19 mouse cellular contexts compared by ENCODE assay signal in the genomic region with DNA sequence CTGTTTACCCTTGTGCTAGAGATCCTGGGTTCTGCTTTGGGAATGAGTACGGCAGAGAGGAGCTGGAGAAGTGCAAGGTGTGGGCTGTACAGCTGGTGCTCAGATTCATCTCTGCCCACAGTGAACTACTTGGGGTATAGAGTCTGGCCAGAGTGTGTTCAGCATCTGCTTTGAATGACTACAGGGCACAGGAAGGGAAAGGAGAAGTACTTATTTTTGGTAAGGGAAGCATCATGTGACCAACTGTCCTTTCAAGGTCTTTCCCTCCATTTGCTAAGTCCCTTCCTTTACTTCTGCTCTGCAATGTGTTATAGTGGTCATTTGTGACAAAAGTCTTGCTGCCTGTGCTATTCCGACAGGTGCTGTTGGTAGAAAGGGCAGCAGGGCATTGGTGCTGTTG. TPM values are rescaled to one million over a fixed set of nuclear protein-coding genes. Genes with fewer than 3 reads are reported as not detected.
DNase-seq lines count a peak whose midpoint lies in the region; ATAC-seq and TF ChIP-seq lines count a peak whose summit lies in the region.
"Had no signal": no experiment of that assay in that cellular context is flagged by ENCODE, and none has a peak within 500 bp of the region (broad histone marks: within the 10 kb centered on the region; RNA-seq: fewer than 3 reads in every experiment).

No protein-coding gene starts in this region.

- no peak overlapping the region for H3K4me3 ChIP-seq in bone marrow, adult 2 months (replicated peaks; ENCODE audit: control insufficient read depth, low read depth, low read length)
- H3K4me3 ChIP-seq in macrophage (ENCODE audit: inconsistent target), result no peak overlapping the region
- H3K4me3 ChIP-seq in hindbrain, embryonic 14.5 days (replicated peaks; ENCODE audit: low read length), result no peak overlapping the region
- H3K4me3 ChIP-seq: gastrocnemius, adult 2 months; limb, embryonic 10.5 days had no signal

- peaks cover 77% of the 10 kb centered on the region for H3K79me2 ChIP-seq in macrophage (ENCODE audit: inconsistent target)

- DNase-seq in layer of hippocampus, adult 9-11 months, result peak; percentile 30
- no peak for DNase-seq in layer of hippocampus, adult 11-12 months (ENCODE audit: low spot score)
- peak; percentile 85 for DNase-seq in 416B (ENCODE audit: low read depth)
- DNase-seq in thymus, postnatal 25 days, result no peak
- no peak for DNase-seq in lung, adult 18-20 months
- DNase-seq in hindbrain, embryonic 14.5 days (ENCODE audit: low spot score), result no peak
- DNase-seq: adrenal gland, adult 8-10 months; cerebellum, adult 9-10 months; embryo, embryonic 11 days; gastrocnemius, adult 2 months; lung, embryonic 14.5 days; spleen, adult 18-20 months had no signal

- TF ChIP-seq CTCF in bone marrow, adult 2 months (IDR thresholded peaks at IDR 0.05; ENCODE audit: control insufficient read depth, insufficient read depth, low read length), result no peak

- peaks cover 53% of the 10 kb centered on the region for H3K36me3 ChIP-seq in macrophage (ENCODE audit: inconsistent target)
- peaks cover 96% of the 10 kb centered on the region for H3K36me3 ChIP-seq in hindbrain, embryonic 14.5 days (replicated peaks; ENCODE audit: control insufficient read depth, insufficient read depth)

- peak overlapping the region; percentile 60; the same call in 1 of the 2 replicates for H3K27ac ChIP-seq in bone marrow, adult 2 months (ENCODE audit: control insufficient read depth, insufficient read depth, low read depth, low read length, poor library complexity)
- peak overlapping the region; percentile 90 for H3K27ac ChIP-seq in macrophage
- no peak overlapping the region for H3K27ac ChIP-seq in hindbrain, embryonic 14.5 days
- H3K27ac ChIP-seq: gastrocnemius, adult 2 months; limb, embryonic 10.5 days had no signal

- no peak for ATAC-seq in hindbrain, embryonic 14.5 days (ENCODE audit: low FRiP score)
- ATAC-seq: forebrain, embryonic 14.5 days had no signal

- TF ChIP-seq POLR2A in bone marrow, adult 2 months (IDR thresholded peaks at IDR 0.05; ENCODE audit: borderline replicate concordance, control insufficient read depth, low read depth, low read length), result no peak

- H3K4me2 ChIP-seq in hindbrain, embryonic 14.5 days (replicated peaks), result no peak overlapping the region
- H3K4me2 ChIP-seq: lung, embryonic 14.5 days had no signal

- 23% methylated on average over 2 of the region's 2 CpGs for WGBS in bone marrow, adult 2 months
- WGBS in macrophage (ENCODE audit: missing documents), result 3% methylated on average over 2 of the region's 2 CpGs
- WGBS in hindbrain, embryonic 14.5 days, result 90% methylated on average over 2 of the region's 2 CpGs

- H3K9ac ChIP-seq in hindbrain, embryonic 14.5 days, result no peak overlapping the region
- H3K9ac ChIP-seq: lung, embryonic 14.5 days had no signal

- peaks cover 5% of the 10 kb centered on the region; the same call in 1 of the 2 replicates for H3K4me1 ChIP-seq in bone marrow, adult 2 months (ENCODE audit: control insufficient read depth, insufficient read depth, low read length)
- H3K4me1 ChIP-seq in hindbrain, embryonic 14.5 days (replicated peaks; ENCODE audit: control insufficient read depth, insufficient read depth, low read length), result no peaks in the 10 kb centered on the region
- H3K4me1 ChIP-seq: limb, embryonic 10.5 days had no signal

- H3K27me3 ChIP-seq in hindbrain, embryonic 14.5 days (ENCODE audit: control insufficient read depth, insufficient read depth, low read length), result no peaks in the 10 kb centered on the region

- H3K9me3 ChIP-seq in hindbrain, embryonic 14.5 days (ENCODE audit: control insufficient read depth, low read length), result no peaks in the 10 kb centered on the region
- H3K9me3 ChIP-seq: limb, embryonic 10.5 days had no signal

RNA-seq across cellular contexts. Expression of a gene that starts 5.4 kb away (rescaled TPM):
- polyA plus RNA-seq in bone marrow, adult 2 months (2011; ENCODE audit: insufficient read depth, insufficient read length, low replicate concordance, missing spikeins), result not detected in 2 replicates
- total RNA-seq in macrophage (2018; cell fraction: chromatin; rRNA removed), result 10 to 100 TPM in 1 of 26 experiments, 1 to 10 TPM in 1, not detected in 24; 1.4 to 12.2 TPM
- total RNA-seq in macrophage (2018; cell fraction: cytosol; rRNA removed), result not detected
- total RNA-seq in macrophage (2018; cell fraction: nucleus; rRNA removed), result 1 to 10 TPM in 5 of 26 experiments, not detected in 21; 2.2 to 5.5 (median 3.4) TPM
- not detected in 3 replicates for polyA plus RNA-seq in macrophage (2018)
- polyA plus RNA-seq in hindbrain, embryonic 14.5 days (2014; fragmentation: Nextera tagmentation; extraction: Ambion mirVana), result 1.1 and 1.2 TPM in 2 replicates
- total RNA-seq: heart, postnatal 25 days; megakaryocyte-erythroid progenitor cell, adult 5-6 weeks had no signal
- polyA plus RNA-seq: kidney, embryonic 16.5 days; limb, embryonic 10.5 days; lung, embryonic 14.5 days had no signal

RNA-seq across cellular contexts. Expression of a gene that starts 17.4 kb away (rescaled TPM):
- 61.3 and 112 TPM in 2 replicates for polyA plus RNA-seq in bone marrow, adult 2 months (2011; ENCODE audit: insufficient read depth, insufficient read length, low replicate concordance, missing spikeins)
- 100 to 1,000 TPM in 25 of 26 experiments, 10 to 100 TPM in 1; 60.7 to 404 (median 167) TPM for total RNA-seq in macrophage (2018; cell fraction: chromatin; rRNA removed)
- total RNA-seq in macrophage (2018; cell fraction: cytosol; rRNA removed), result 10 to 100 TPM; 34.1 to 79.6 (median 45.1) TPM
- total RNA-seq in macrophage (2018; cell fraction: nucleus; rRNA removed), result 100 to 1,000 TPM in 14 of 26 experiments, 10 to 100 TPM in 12; 68.7 to 260 (median 106) TPM
- polyA plus RNA-seq in macrophage (2018), result 31.1 to 76.3 TPM (median 53.5 TPM) in 3 replicates
- polyA plus RNA-seq in hindbrain, embryonic 14.5 days (2014; fragmentation: Nextera tagmentation; extraction: Ambion mirVana), result 2.2 and 2.4 TPM in 2 replicates

RNA-seq across cellular contexts. Expression of a gene that starts 26.3 kb away (rescaled TPM):
- 33.7 and 56.3 TPM in 2 replicates for polyA plus RNA-seq in bone marrow, adult 2 months (2011; ENCODE audit: insufficient read depth, insufficient read length, low replicate concordance, missing spikeins)
- total RNA-seq in macrophage (2018; cell fraction: chromatin; rRNA removed), result 10 to 100 TPM; 24.7 to 76.2 (median 56.8) TPM
- 100 to 1,000 TPM in 9 of 26 experiments, 10 to 100 TPM in 17; 76.6 to 116 (median 92.1) TPM for total RNA-seq in macrophage (2018; cell fraction: cytosol; rRNA removed)
- 10 to 100 TPM; 37.2 to 78.5 (median 53.0) TPM for total RNA-seq in macrophage (2018; cell fraction: nucleus; rRNA removed)
- 73.8 to 122 TPM (median 108 TPM) in 3 replicates for polyA plus RNA-seq in macrophage (2018)
- 196 TPM in 2 replicates for polyA plus RNA-seq in hindbrain, embryonic 14.5 days (2014; fragmentation: Nextera tagmentation; extraction: Ambion mirVana)

Comparison
In these comparisons a context has a peak if more than half of its experiments do, and no peak if none do; other contexts are left out.
1. DNase-seq: peak in layer of hippocampus, adult 9-11 months (single experiment) and 416B (single experiment); none in layer of hippocampus, adult 11-12 months (single experiment), thymus, postnatal 25 days (single experiment), lung, adult 18-20 months (0 of 2) and hindbrain, embryonic 14.5 days (single experiment).